Mouse (Mus musculus): ENCODE measurements around the gene Romo1. TPM values are rescaled to one million over a fixed set of nuclear protein-coding genes. Genes with fewer than 3 reads are reported as not detected.
"Not testable (repeated sequence)": the region's sequence is repeated elsewhere in the genome, so short reads cannot be mapped to it uniquely, and the experiment has no call there.

Romo1 gene
- total RNA-seq (2014; rRNA removed) (89.4 and 107 TPM in 2 replicates), polyA plus RNA-seq (2015; fragmentation: Nextera tagmentation; extraction: Ambion mirVana) (521 and 552 TPM in 2 replicates)

DNA sequence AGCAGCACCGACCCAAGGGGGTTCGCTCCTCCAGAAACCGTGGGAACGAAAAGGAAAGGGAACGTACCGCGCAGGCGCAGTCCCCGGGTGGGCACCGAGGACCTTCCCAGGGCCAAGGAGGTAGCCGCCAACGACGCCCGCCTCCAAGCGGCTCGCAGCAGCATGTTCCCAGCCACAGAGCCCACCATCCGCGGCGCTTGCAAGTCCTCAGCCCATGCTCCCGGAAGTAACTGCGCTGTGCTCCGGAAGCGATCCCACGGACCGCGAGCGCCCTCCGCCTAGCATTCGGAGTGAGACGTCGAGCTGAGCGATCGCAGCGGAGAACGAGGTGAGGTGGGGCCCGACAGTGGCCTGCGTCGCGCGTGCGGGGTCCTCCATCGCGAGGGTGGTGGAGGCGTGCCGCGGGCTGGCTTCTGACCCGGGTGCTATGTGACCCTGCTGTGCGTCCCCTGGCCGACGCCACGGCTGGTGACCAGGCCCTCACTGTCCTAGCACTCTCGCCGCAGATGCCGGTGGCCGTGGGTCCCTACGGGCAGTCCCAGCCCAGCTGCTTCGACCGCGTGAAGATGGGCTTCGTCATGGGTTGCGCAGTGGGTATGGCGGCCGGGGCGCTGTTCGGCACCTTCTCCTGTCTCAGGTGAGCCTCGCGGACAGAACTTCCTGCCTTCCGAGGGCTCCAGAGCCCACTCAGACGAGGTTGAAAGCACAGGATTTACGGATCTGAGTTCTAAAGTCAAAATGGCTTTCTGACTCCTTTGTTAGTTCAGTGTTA lies at the start of gene Romo1, which contains the start of gene Nfs1:
TSS of gene Romo1 (plus strand) at position 87 of the 772 bp plus-strand sequence.
TSS of gene Nfs1 (minus strand) at position 234 of the 772 bp plus-strand sequence.
- DNase-seq (ENCODE audit: low spot score) (peak; percentile 97), ATAC-seq (ENCODE audit: low FRiP score) (peak; percentile 98)
- H3K9me3 ChIP-seq (ENCODE audit: low read length): no peaks in the 10 kb centered on the region
- no peaks in the 10 kb centered on the region for H3K4me1 ChIP-seq (ENCODE audit: insufficient read depth, low read length)
- H3K27ac ChIP-seq (ENCODE audit: low read depth, low read length): peak within 1 kb of the TSS; percentile 88
- H3K4me2 ChIP-seq (ENCODE audit: low read depth, low read length, poor library complexity, severe bottlenecking): peak within 1 kb of the TSS; percentile 61
- no peaks in the 10 kb centered on the region; the same call in 1 of the 2 replicates for H3K36me3 ChIP-seq (ENCODE audit: insufficient read depth, low read length)
- no peaks in the 10 kb centered on the region for H3K27me3 ChIP-seq (ENCODE audit: insufficient read depth, low read length)
- WGBS: 2% methylated on average over 67 of the region's 70 CpGs
- peak; percentile 76 for TF ChIP-seq CTCF (IDR thresholded peaks at IDR 0.05)
- H3K9ac ChIP-seq (replicated peaks; ENCODE audit: low read length, poor library complexity, severe bottlenecking): peak within 1 kb of the TSS; percentile 84
- peak within 1 kb of the TSS; percentile 76 for H3K4me3 ChIP-seq (ENCODE audit: low read depth, low read length)

DNA sequence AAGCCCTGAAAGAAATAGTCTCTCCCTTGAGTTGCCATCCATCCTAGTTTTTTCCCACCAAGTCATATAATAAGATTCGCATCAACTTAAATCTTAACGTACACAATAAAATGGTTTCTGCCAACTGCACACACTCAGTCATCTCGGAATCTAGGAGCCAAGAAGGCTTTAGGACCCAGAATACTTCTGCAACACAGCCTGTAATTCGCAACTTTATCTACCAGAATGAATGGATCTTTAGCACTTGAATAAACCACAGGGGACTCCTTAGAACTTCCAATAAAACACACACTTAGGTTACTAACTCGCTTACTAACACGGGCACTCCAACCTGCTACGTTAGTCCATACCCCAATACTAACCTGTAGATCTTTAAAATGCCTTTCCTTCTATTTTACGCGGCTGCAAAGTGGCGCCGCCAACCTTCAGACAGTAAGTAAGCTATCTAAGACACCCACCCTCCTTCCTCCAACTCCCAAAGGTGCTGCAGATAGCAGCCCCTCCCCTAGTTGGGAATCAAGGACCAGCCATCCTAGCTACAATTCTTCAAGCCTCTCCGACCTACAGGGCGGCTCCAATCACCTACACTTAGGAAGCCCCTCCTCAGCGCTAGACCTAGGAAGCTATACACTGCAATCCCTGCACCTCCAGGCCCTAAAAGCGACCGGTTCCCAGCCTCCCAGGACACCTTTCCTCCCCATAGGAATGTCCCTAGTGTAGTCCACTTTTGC lies 33.0 kb upstream of the Romo1 start:
- peak overlapping the region; percentile 97 for H3K27ac ChIP-seq (ENCODE audit: low read depth, low read length)
- H3K4me1 ChIP-seq (ENCODE audit: insufficient read depth, low read length): peaks cover 8% of the 10 kb centered on the region; the same call in 1 of the 2 replicates
- peak; percentile 85; the same call in 1 of the 2 replicates for ATAC-seq (ENCODE audit: low FRiP score)
- H3K27me3 ChIP-seq (ENCODE audit: insufficient read depth, low read length): no peaks in the 10 kb centered on the region
- no peaks in the 10 kb centered on the region for H3K36me3 ChIP-seq (ENCODE audit: insufficient read depth, low read length)
- peak overlapping the region; percentile 44 for H3K4me2 ChIP-seq (ENCODE audit: low read depth, low read length, poor library complexity, severe bottlenecking)
- 1% methylated on average over 16 of the region's 16 CpGs for WGBS
- H3K4me3 ChIP-seq (ENCODE audit: low read depth, low read length): peak overlapping the region; percentile 100
- peak; percentile 53 for DNase-seq (ENCODE audit: low spot score)
- H3K9me3 ChIP-seq (ENCODE audit: low read length): no peaks in the 10 kb centered on the region
- H3K9ac ChIP-seq (replicated peaks; ENCODE audit: low read length, poor library complexity, severe bottlenecking): peak overlapping the region; percentile 99
- peak; percentile 17; the same call in 1 of the 2 replicates for TF ChIP-seq CTCF (IDR thresholded peaks at IDR 0.05)

DNA sequence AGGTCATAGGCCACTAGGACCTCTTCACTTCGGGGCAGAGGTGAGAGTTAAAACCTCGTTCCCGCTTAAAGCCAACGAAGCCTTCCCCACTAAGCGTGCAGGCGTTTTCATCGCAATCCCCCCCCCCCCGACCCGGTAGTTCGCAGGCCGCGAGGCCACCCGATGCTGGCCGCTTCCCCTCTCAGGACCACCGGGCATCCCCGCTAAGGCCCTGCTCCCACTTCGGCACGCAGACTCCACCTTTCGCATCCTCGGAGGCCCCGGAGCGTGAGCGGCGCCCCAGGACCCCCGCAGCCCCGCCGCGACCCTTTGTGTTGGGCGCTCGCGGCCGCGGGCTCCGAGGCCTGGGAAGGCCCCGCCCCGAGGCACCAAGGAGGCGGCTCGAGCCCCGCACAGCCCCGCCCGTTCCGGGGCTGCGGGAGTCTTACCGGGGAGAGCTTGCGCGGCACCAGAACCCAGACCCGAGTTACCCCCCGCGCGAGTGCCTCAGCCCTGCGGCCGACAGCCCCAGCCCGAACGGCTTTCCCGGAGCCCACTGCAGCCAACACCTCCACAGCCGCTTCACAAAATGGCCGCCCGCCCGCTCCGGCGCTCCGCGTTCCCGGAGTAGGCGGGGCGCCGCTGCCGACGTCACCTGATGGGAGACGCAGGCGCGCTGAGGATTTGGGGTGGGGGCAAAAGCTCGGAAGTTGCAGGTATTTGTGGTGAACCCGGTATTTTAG lies 32.3 kb upstream of the Romo1 start, which contains the start of the genes Cpne1 and Rbm12:
TSS of gene Cpne1 (minus strand) at position 608 of the 722 bp plus-strand sequence.
TSS of gene Rbm12 (minus strand) at position 621 of the 722 bp plus-strand sequence.
- H3K9ac ChIP-seq (replicated peaks; ENCODE audit: low read length, poor library complexity, severe bottlenecking): peak within 1 kb of the TSS; percentile 99
- under 1% methylated on average over 57 of the region's 74 CpGs for WGBS
- H3K9me3 ChIP-seq (ENCODE audit: low read length): no peaks in the 10 kb centered on the region
- H3K27me3 ChIP-seq (ENCODE audit: insufficient read depth, low read length): no peaks in the 10 kb centered on the region
- TF ChIP-seq CTCF (IDR thresholded peaks at IDR 0.05): no peak
- ATAC-seq (ENCODE audit: low FRiP score) (peak; percentile 92), DNase-seq (ENCODE audit: low spot score) (peak; percentile 93)
- H3K4me2 ChIP-seq (ENCODE audit: low read depth, low read length, poor library complexity, severe bottlenecking): peak within 1 kb of the TSS; percentile 44
- no peaks in the 10 kb centered on the region for H3K36me3 ChIP-seq (ENCODE audit: insufficient read depth, low read length)
- peaks cover 8% of the 10 kb centered on the region; the same call in 1 of the 2 replicates for H3K4me1 ChIP-seq (ENCODE audit: insufficient read depth, low read length)
- H3K4me3 ChIP-seq (ENCODE audit: low read depth, low read length): peak within 1 kb of the TSS; percentile 100
- H3K27ac ChIP-seq (ENCODE audit: low read depth, low read length): peak within 1 kb of the TSS; percentile 97

DNA sequence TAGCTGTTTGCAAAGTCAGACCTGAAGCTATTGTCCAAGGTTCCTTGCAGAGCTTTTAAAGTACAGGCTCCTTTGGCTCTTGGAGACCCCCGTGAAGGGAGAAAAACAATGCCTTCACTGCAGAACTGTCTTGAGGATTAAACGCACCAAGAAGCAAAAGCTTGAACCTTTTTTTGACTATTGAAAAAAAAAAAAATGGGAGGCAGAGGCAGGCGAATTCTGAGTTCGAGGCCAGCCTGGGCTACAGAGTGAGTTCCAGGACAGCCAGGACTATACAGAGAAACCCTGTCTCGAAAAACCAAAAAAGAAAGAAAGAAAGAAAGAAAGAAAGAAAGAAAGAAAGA lies 31.8 kb upstream of the Romo1 start:
- not testable (repeated sequence) for H3K9me3 ChIP-seq (ENCODE audit: low read length); ATAC-seq (ENCODE audit: low FRiP score); H3K4me1 ChIP-seq (ENCODE audit: insufficient read depth, low read length); H3K27me3 ChIP-seq (ENCODE audit: insufficient read depth, low read length); H3K36me3 ChIP-seq (ENCODE audit: insufficient read depth, low read length); H3K9ac ChIP-seq (replicated peaks; ENCODE audit: low read length, poor library complexity, severe bottlenecking); DNase-seq (ENCODE audit: low spot score)
- Histone ChIP-seq H3K4me2 (ENCODE audit: low read depth, low read length, poor library complexity, severe bottlenecking) (peak overlapping the region; percentile 43), H3K27ac (ENCODE audit: low read depth, low read length) (peak overlapping the region; percentile 97), H3K4me3 (ENCODE audit: low read depth, low read length) (peak overlapping the region; percentile 100)
- WGBS: 22% methylated on average over 5 of the region's 5 CpGs

DNA sequence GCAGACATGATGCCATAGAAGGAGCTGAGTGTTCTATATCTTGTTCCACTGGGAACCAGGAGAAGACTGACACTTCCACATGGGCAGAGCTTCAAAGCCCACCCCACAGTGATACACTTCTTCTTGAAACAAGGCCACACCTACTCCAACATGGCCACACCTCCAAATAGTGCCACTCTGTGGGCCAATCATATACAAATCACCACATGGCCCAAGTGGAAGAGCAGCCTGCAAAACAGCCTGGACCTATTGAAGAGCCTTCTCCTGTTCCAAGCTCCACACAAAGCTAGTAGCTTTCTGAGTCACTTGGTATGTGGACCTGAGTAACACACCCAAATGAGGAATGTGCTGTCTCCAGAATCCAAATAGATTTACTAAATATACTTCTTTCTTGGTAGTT lies 24.3 kb upstream of the Romo1 start:
- Histone ChIP-seq H3K27me3 (ENCODE audit: insufficient read depth, low read length) (no peaks in the 10 kb centered on the region), H3K36me3 (ENCODE audit: insufficient read depth, low read length) (peaks cover 8% of the 10 kb centered on the region), H3K9ac (replicated peaks; ENCODE audit: low read length, poor library complexity, severe bottlenecking) (no peak overlapping the region), H3K9me3 (ENCODE audit: low read length) (no peaks in the 10 kb centered on the region), H3K4me2 (ENCODE audit: low read depth, low read length, poor library complexity, severe bottlenecking) (no peak overlapping the region), H3K27ac (ENCODE audit: low read depth, low read length) (no peak overlapping the region), H3K4me1 (ENCODE audit: insufficient read depth, low read length) (no peaks in the 10 kb centered on the region), H3K4me3 (ENCODE audit: low read depth, low read length) (no peak overlapping the region)
- DNase-seq (ENCODE audit: low spot score) (no peak), ATAC-seq (ENCODE audit: low FRiP score) (no peak)
- TF ChIP-seq CTCF (IDR thresholded peaks at IDR 0.05): no peak

Data from midbrain, postnatal 0 days (tissue).